23 mouse cellular contexts compared by ENCODE assay signal in the genomic region with DNA sequence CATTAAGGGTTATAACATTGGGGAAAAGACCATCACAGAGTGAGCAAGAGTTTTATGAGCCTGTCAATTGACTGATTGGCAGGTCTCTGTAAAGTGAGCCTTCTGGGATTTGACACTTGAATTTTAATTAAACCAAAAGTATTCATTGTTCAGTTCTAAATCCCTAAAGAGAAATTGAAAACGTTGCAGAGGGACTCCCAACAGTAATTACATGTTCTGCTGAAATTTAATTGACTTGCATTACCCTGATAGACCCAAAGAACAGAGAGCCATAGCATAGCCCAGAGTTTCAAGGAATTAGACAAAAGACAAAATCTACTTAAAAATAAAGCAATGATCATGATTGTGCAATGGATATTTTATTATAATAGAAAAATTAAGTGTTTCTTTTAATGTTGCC.
"Had no signal": no experiment of that assay in that cellular context is flagged by ENCODE, and none has a peak within 500 bp of the region (broad histone marks: within the 10 kb centered on the region; RNA-seq: fewer than 3 reads in every experiment).

No protein-coding gene starts in this region.

- H3K9me3 ChIP-seq: limb, embryonic 10.5 days; limb, embryonic 13.5 days; liver, embryonic 12.5 days; liver, embryonic 15.5 days; lung, embryonic 15.5 days; stomach, embryonic 15.5 days had no signal

- ATAC-seq: intestine, postnatal 0 days; liver, embryonic 12.5 days had no signal

- H3K4me2 ChIP-seq: limb, embryonic 13.5 days; liver, embryonic 12.5 days; liver, embryonic 15.5 days; lung, embryonic 15.5 days; midbrain, embryonic 11.5 days; stomach, embryonic 15.5 days had no signal

- H3K27ac ChIP-seq: kidney, postnatal 0 days; layer of hippocampus, adult 2 months; limb, embryonic 10.5 days; limb, embryonic 13.5 days; liver, embryonic 12.5 days; liver, embryonic 15.5 days; lung, embryonic 15.5 days; stomach, embryonic 15.5 days had no signal

- H3K4me3 ChIP-seq: layer of hippocampus, adult 2 months; limb, embryonic 10.5 days; limb, embryonic 13.5 days; liver, embryonic 12.5 days; liver, embryonic 15.5 days; lung, embryonic 15.5 days; megakaryocyte, embryonic 14.5 days; myocyte; stomach, embryonic 15.5 days had no signal

- H3K36me3 ChIP-seq: limb, embryonic 10.5 days; limb, embryonic 13.5 days; liver, embryonic 12.5 days; liver, embryonic 15.5 days; lung, embryonic 15.5 days; stomach, embryonic 15.5 days had no signal

- H3K4me1 ChIP-seq: limb, embryonic 10.5 days; limb, embryonic 13.5 days; liver, embryonic 12.5 days; liver, embryonic 15.5 days; lung, embryonic 15.5 days; megakaryocyte, embryonic 14.5 days; stomach, embryonic 15.5 days had no signal

- H3K27me3 ChIP-seq: limb, embryonic 13.5 days; liver, embryonic 12.5 days; liver, embryonic 15.5 days; lung, embryonic 15.5 days; megakaryocyte, embryonic 14.5 days; stomach, embryonic 15.5 days had no signal

- H3K9ac ChIP-seq: limb, embryonic 13.5 days; liver, embryonic 12.5 days; liver, embryonic 15.5 days; lung, embryonic 15.5 days; stomach, embryonic 15.5 days had no signal

- DNase-seq: kidney, adult 2 months; kidney, postnatal 25 days; layer of hippocampus, adult 9-11 months; liver; lung, adult 18-20 months; lung, postnatal 10 days; lung, postnatal 36 days; right cerebral cortex, adult 18-20 months; right cerebral cortex, postnatal 25 days; spleen, adult 18-20 months; thymus, postnatal 25 days had no signal
